Mouse (Mus musculus): ENCODE results near the gene Sox1. TPM values are rescaled to one million over a fixed set of nuclear protein-coding genes. Genes with fewer than 3 reads are reported as not detected.

The Sox1 gene
- polyA plus RNA-seq, 1 experiment from 2014 or later, result not detected

GRCm38 (mm10) chr8:12408020-12408419 lies 12.9 kb downstream of the Sox1 start:
- H3K4me2 ChIP-seq (ENCODE audit: low read depth, low read length), result no peak overlapping the region
- peaks cover 75% of the 10 kb centered on the region for H3K27me3 ChIP-seq (ENCODE audit: control insufficient read depth, insufficient read depth, low read length)
- no peak overlapping the region for H3K9ac ChIP-seq (ENCODE audit: low read length)
- H3K27ac ChIP-seq (ENCODE audit: low read length), result no peak overlapping the region
- no peak for ATAC-seq (replicated peaks; ENCODE audit: extremely low read depth, insufficient read depth, low FRiP score)
- H3K4me1 ChIP-seq (ENCODE audit: control insufficient read depth, insufficient read depth, low read length), result no peaks in the 10 kb centered on the region
- no peaks in the 10 kb centered on the region; the same call in 1 of the 2 replicates for H3K9me3 ChIP-seq (replicated peaks; ENCODE audit: control insufficient read depth, low read length)
- WGBS, result 24% methylated on average over 10 of the region's 10 CpGs
- H3K36me3 ChIP-seq (ENCODE audit: control insufficient read depth, insufficient read depth), result no peaks in the 10 kb centered on the region
- H3K4me3 ChIP-seq (ENCODE audit: low read length), result no peak overlapping the region

- Histone ChIP-seq H3K9me3 (replicated peaks; ENCODE audit: control insufficient read depth, low read length) (no peaks in the 10 kb centered on the region; the same call in 1 of the 2 replicates), H3K9ac (ENCODE audit: low read length) (no peak overlapping the region), H3K27me3 (ENCODE audit: control insufficient read depth, insufficient read depth, low read length) (peaks cover 73% of the 10 kb centered on the region), H3K27ac (ENCODE audit: low read length) (no peak overlapping the region), H3K4me3 (ENCODE audit: low read length) (no peak overlapping the region), H3K4me1 (ENCODE audit: control insufficient read depth, insufficient read depth, low read length) (no peaks in the 10 kb centered on the region), H3K36me3 (ENCODE audit: control insufficient read depth, insufficient read depth) (no peaks in the 10 kb centered on the region), H3K4me2 (ENCODE audit: low read depth, low read length) (no peak overlapping the region)
- WGBS, result 51% methylated on average over 3 of the region's 3 CpGs
- ATAC-seq (replicated peaks; ENCODE audit: extremely low read depth, insufficient read depth, low FRiP score), result no peak
Measured at GRCm38 (mm10) chr8:12409976-12410375, 14.9 kb downstream of the Sox1 start.

- Histone ChIP-seq H3K4me1 (ENCODE audit: control insufficient read depth, insufficient read depth, low read length) (no peaks in the 10 kb centered on the region), H3K27me3 (ENCODE audit: control insufficient read depth, insufficient read depth, low read length) (peaks cover 37% of the 10 kb centered on the region), H3K9me3 (replicated peaks; ENCODE audit: control insufficient read depth, low read length) (no peaks in the 10 kb centered on the region), H3K27ac (ENCODE audit: low read length) (no peak overlapping the region), H3K4me3 (ENCODE audit: low read length) (no peak overlapping the region), H3K36me3 (ENCODE audit: control insufficient read depth, insufficient read depth) (no peaks in the 10 kb centered on the region), H3K4me2 (ENCODE audit: low read depth, low read length) (no peak overlapping the region), H3K9ac (ENCODE audit: low read length) (no peak overlapping the region)
- 73% methylated on average over 2 of the region's 2 CpGs for WGBS
- ATAC-seq (replicated peaks; ENCODE audit: extremely low read depth, insufficient read depth, low FRiP score), result no peak
Measured at GRCm38 (mm10) chr8:12417056-12417455, 22.0 kb downstream of the Sox1 start.

DNA sequence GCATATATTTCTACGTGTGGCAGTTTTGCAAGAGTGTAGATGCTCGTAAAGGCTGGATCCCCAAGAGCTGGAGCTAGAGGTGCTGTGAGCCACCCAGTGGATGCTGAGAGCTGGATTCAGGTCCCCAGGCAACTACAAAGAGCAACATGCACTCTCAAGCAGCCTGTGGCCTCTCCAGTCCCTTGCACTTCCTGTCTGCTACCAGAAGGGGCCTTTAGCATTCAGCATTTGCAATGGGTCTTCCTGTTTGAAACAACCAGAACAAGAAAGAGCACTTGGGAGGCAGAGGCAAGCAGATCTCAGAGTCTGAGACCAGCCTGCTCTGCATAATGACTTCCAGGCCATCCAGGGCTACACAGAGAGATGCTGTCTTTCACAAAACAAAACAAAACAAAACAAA lies 25.4 kb downstream of the Sox1 start:
- Histone ChIP-seq H3K9me3 (replicated peaks; ENCODE audit: control insufficient read depth, low read length) (no peaks in the 10 kb centered on the region), H3K9ac (ENCODE audit: low read length) (no peak overlapping the region)
- ATAC-seq (replicated peaks; ENCODE audit: extremely low read depth, insufficient read depth, low FRiP score), result no peak

GRCm38 (mm10) chr8:12425906-12426305 lies 30.8 kb downstream of the Sox1 start:
- 79% methylated on average over 8 of the region's 8 CpGs for WGBS
- no peak for ATAC-seq (replicated peaks; ENCODE audit: extremely low read depth, insufficient read depth, low FRiP score)
- no peak overlapping the region for H3K4me3 ChIP-seq (ENCODE audit: low read length)
- H3K36me3 ChIP-seq (ENCODE audit: control insufficient read depth, insufficient read depth), result no peaks in the 10 kb centered on the region
- H3K27ac ChIP-seq (ENCODE audit: low read length), result no peak overlapping the region
- H3K9ac ChIP-seq (ENCODE audit: low read length), result no peak overlapping the region
- no peak overlapping the region for H3K4me2 ChIP-seq (ENCODE audit: low read depth, low read length)
- peaks cover 3% of the 10 kb centered on the region; the same call in 1 of the 2 replicates for H3K4me1 ChIP-seq (ENCODE audit: control insufficient read depth, insufficient read depth, low read length)
- peaks cover 77% of the 10 kb centered on the region for H3K27me3 ChIP-seq (ENCODE audit: control insufficient read depth, insufficient read depth, low read length)
- H3K9me3 ChIP-seq (replicated peaks; ENCODE audit: control insufficient read depth, low read length), result no peaks in the 10 kb centered on the region

More for the DNA sequence above, 25.4 kb downstream of the Sox1 start:
- Histone ChIP-seq H3K4me1 (ENCODE audit: control insufficient read depth, insufficient read depth, low read length) (no peaks in the 10 kb centered on the region), H3K4me3 (ENCODE audit: low read length) (no peak overlapping the region), H3K36me3 (ENCODE audit: control insufficient read depth, insufficient read depth) (no peaks in the 10 kb centered on the region), H3K4me2 (ENCODE audit: low read depth, low read length) (no peak overlapping the region), H3K27ac (ENCODE audit: low read length) (no peak overlapping the region), H3K27me3 (ENCODE audit: control insufficient read depth, insufficient read depth, low read length) (peaks cover 42% of the 10 kb centered on the region)
- 75% methylated on average over 2 of the region's 2 CpGs for WGBS

DNA sequence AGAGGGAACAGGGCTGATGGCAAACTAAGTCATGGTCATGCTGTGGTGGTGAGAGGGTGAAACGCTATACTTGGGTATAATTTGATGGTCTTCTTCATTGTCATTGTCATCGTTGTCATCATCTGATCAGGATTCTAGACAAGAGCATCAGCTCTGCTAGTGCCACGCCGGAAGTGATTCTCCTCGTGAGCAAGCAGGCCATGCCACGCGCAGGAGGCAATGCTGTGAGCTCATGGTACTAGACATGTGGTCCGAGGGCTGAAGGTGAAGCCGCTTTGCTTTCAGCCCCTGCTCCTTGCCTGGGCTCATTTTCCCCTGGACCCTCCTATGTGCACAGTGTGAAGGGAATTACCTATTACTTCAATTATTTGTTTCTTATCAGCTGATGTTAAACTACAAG lies 32.3 kb downstream of the Sox1 start:
- Histone ChIP-seq H3K27me3 (ENCODE audit: control insufficient read depth, insufficient read depth, low read length) (peaks cover 91% of the 10 kb centered on the region), H3K9me3 (replicated peaks; ENCODE audit: control insufficient read depth, low read length) (no peaks in the 10 kb centered on the region), H3K4me2 (ENCODE audit: low read depth, low read length) (no peak overlapping the region), H3K36me3 (ENCODE audit: control insufficient read depth, insufficient read depth) (no peaks in the 10 kb centered on the region), H3K4me3 (ENCODE audit: low read length) (no peak overlapping the region), H3K9ac (ENCODE audit: low read length) (no peak overlapping the region), H3K4me1 (ENCODE audit: control insufficient read depth, insufficient read depth, low read length) (peaks cover 3% of the 10 kb centered on the region; the same call in 1 of the 2 replicates), H3K27ac (ENCODE audit: low read length) (no peak overlapping the region)
- WGBS, result 82% methylated on average over 9 of the region's 9 CpGs
- ATAC-seq (replicated peaks; ENCODE audit: extremely low read depth, insufficient read depth, low FRiP score), result no peak

DNA sequence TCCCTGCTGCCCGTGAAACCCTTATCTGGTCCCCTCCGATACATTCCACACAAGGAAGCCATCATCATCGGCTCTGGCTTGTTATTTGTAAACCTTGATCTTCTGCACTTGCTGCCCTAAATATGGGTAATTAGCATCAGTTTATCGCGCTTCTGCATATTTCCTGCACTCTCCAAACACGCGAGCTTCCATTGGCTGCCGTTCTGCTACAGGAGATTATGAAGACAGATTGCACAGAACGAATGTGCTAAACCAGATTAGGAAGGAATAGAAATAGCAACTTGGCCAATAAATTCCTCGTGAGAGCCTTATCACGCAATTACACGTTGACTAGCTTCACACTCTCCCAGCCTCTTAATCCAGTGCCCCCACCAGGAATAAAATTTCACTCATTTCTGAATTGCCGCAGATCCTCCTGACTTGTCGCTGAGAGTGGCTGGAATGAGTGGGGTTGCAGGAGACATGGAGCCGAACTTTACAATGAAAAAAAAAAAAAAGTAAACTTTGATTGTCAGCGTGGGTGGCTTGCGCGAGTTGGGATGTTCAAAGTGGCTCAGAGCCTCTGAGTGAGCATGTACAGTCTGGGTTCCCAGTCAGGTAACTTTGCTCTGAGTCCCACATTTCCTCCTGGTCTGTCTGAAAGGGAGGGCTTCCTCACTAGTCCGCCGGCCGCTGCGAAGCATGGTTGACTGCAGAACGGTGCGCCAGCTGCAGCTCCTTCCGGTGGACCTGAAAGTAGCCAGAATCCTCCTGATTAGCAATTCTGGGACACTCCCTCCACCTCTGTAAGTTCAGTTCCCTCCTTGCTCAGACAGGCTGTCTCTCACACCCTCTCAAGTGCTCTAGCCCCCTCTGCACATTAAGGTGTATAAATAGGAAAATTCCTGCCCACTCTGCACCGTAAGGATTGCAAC lies 33.0 kb downstream of the Sox1 start:
- no peak for ATAC-seq (replicated peaks; ENCODE audit: extremely low read depth, insufficient read depth, low FRiP score)
- H3K27me3 ChIP-seq (ENCODE audit: control insufficient read depth, insufficient read depth, low read length), result peaks cover 91% of the 10 kb centered on the region
- H3K4me1 ChIP-seq (ENCODE audit: control insufficient read depth, insufficient read depth, low read length), result peaks cover 3% of the 10 kb centered on the region; the same call in 1 of the 2 replicates
- WGBS, result 17% methylated on average over 26 of the region's 26 CpGs
- H3K36me3 ChIP-seq (ENCODE audit: control insufficient read depth, insufficient read depth), result no peaks in the 10 kb centered on the region
- H3K9ac ChIP-seq (ENCODE audit: low read length), result no peak overlapping the region
- H3K27ac ChIP-seq (ENCODE audit: low read length), result no peak overlapping the region
- no peak overlapping the region for H3K4me3 ChIP-seq (ENCODE audit: low read length)
- no peaks in the 10 kb centered on the region for H3K9me3 ChIP-seq (replicated peaks; ENCODE audit: control insufficient read depth, low read length)
- H3K4me2 ChIP-seq (ENCODE audit: low read depth, low read length), result no peak overlapping the region; the same call in 1 of the 2 replicates

DNA sequence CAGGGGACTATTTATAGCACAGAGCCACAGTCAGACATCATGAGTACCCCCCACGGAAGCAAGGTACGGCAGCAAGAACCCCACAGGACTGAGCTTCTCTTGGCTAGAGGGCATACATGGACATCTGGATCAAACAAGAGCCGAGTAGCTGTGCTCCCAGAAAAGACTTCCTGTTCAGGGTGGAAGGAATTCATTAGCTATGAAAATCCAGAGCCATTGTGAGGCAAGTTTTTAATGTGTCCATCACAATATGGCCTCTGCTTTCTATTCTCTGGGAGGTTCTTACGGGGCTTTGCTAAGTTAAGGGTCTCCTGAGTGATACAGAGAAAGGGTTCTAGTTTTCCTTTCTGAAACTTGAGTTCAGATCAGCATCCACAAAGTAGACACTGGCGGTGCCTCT lies 33.8 kb downstream of the Sox1 start:
- Histone ChIP-seq H3K9ac (ENCODE audit: low read length) (no peak overlapping the region), H3K4me1 (ENCODE audit: control insufficient read depth, insufficient read depth, low read length) (peaks cover 3% of the 10 kb centered on the region; the same call in 1 of the 2 replicates), H3K4me3 (ENCODE audit: low read length) (no peak overlapping the region), H3K9me3 (replicated peaks; ENCODE audit: control insufficient read depth, low read length) (no peaks in the 10 kb centered on the region), H3K36me3 (ENCODE audit: control insufficient read depth, insufficient read depth) (no peaks in the 10 kb centered on the region), H3K4me2 (ENCODE audit: low read depth, low read length) (no peak overlapping the region), H3K27me3 (ENCODE audit: control insufficient read depth, insufficient read depth, low read length) (peaks cover 96% of the 10 kb centered on the region), H3K27ac (ENCODE audit: low read length) (no peak overlapping the region)
- no peak for ATAC-seq (replicated peaks; ENCODE audit: extremely low read depth, insufficient read depth, low FRiP score)
- 21% methylated on average over 5 of the region's 5 CpGs for WGBS

- no peak overlapping the region; the same call in 1 of the 2 replicates for H3K4me2 ChIP-seq (ENCODE audit: low read depth, low read length)
- peaks cover 98% of the 10 kb centered on the region for H3K27me3 ChIP-seq (ENCODE audit: control insufficient read depth, insufficient read depth, low read length)
- ATAC-seq (replicated peaks; ENCODE audit: extremely low read depth, insufficient read depth, low FRiP score), result no peak
- WGBS, result 11% methylated on average over 9 of the region's 9 CpGs
- no peaks in the 10 kb centered on the region for H3K36me3 ChIP-seq (ENCODE audit: control insufficient read depth, insufficient read depth)
- H3K27ac ChIP-seq (ENCODE audit: low read length), result no peak overlapping the region
- no peaks in the 10 kb centered on the region for H3K9me3 ChIP-seq (replicated peaks; ENCODE audit: control insufficient read depth, low read length)
- peaks cover 3% of the 10 kb centered on the region; the same call in 1 of the 2 replicates for H3K4me1 ChIP-seq (ENCODE audit: control insufficient read depth, insufficient read depth, low read length)
- H3K4me3 ChIP-seq (ENCODE audit: low read length), result no peak overlapping the region
- H3K9ac ChIP-seq (ENCODE audit: low read length), result no peak overlapping the region
Measured at GRCm38 (mm10) chr8:12429601-12430172, 34.6 kb downstream of the Sox1 start.

All from heart, embryonic 16.5 days (tissue).